7 mouse cellular contexts compared by ENCODE assay signal in genomic region chr3:107758176-107758575, GRCm38 (mm10). TPM values are rescaled to one million over a fixed set of nuclear protein-coding genes. Genes with fewer than 3 reads are reported as not detected.
DNase-seq lines count a peak whose midpoint lies in the region; ATAC-seq and TF ChIP-seq lines count a peak whose summit lies in the region.

No protein-coding gene starts in this region.

- no peak overlapping the region for H3K9ac ChIP-seq in kidney, postnatal 0 days (ENCODE audit: low read depth, low read length)
- peak overlapping the region; percentile 97 for H3K9ac ChIP-seq in embryonic facial prominence, embryonic 13.5 days
- 0 out of 2 replicates have a peak overlapping the region, but pooled peaks have one; percentile 1 for H3K9ac ChIP-seq in hindbrain, embryonic 15.5 days
- no peak overlapping the region for H3K9ac ChIP-seq in midbrain, embryonic 16.5 days (ENCODE audit: low read depth, low read length)

- no peak for TF ChIP-seq CTCF in kidney, postnatal 0 days (IDR thresholded peaks at IDR 0.05; ENCODE audit: low read depth)

- peaks cover 18% of the 10 kb centered on the region for H3K4me1 ChIP-seq in kidney, postnatal 0 days (replicated peaks; ENCODE audit: insufficient read depth, low read length)
- peaks cover 28% of the 10 kb centered on the region for H3K4me1 ChIP-seq in embryonic facial prominence, embryonic 13.5 days
- H3K4me1 ChIP-seq in hindbrain, embryonic 15.5 days (replicated peaks), result peaks cover 34% of the 10 kb centered on the region
- H3K4me1 ChIP-seq in midbrain, embryonic 16.5 days (ENCODE audit: control insufficient read depth, insufficient read depth, low read length), result peaks cover 19% of the 10 kb centered on the region

- no peaks in the 10 kb centered on the region; the same call in 1 of the 2 replicates for H3K36me3 ChIP-seq in kidney, postnatal 0 days (ENCODE audit: insufficient read depth, low read length)
- peaks cover 24% of the 10 kb centered on the region for H3K36me3 ChIP-seq in embryonic facial prominence, embryonic 13.5 days
- H3K36me3 ChIP-seq in hindbrain, embryonic 15.5 days, result no peaks in the 10 kb centered on the region
- H3K36me3 ChIP-seq in midbrain, embryonic 16.5 days (ENCODE audit: control insufficient read depth, insufficient read depth, low read length), result no peaks in the 10 kb centered on the region

- intact Hi-C loops in left cerebral cortex, postnatal 25 days (cut with DNase I), result loop anchor here (2.0 kb wide), 1 partner anchor 105 kb away; no protein-coding TSS in a partner anchor

- no peak for DNase-seq in kidney, postnatal 0 days (ENCODE audit: low spot score)
- DNase-seq in kidney, adult 18-20 months, result no peak
- no peak for DNase-seq in left cerebral cortex, adult 9 months (ENCODE audit: low spot score in 2 of 2)
- DNase-seq in left cerebral cortex, postnatal 25 days (ENCODE audit: low spot score in 2 of 2), result no peak

- no peak overlapping the region for H3K27ac ChIP-seq in kidney, postnatal 0 days
- H3K27ac ChIP-seq in embryonic facial prominence, embryonic 13.5 days, result no peak overlapping the region
- H3K27ac ChIP-seq in hindbrain, embryonic 15.5 days (replicated peaks), result no peak overlapping the region
- H3K27ac ChIP-seq in midbrain, embryonic 16.5 days (ENCODE audit: low read length), result no peak overlapping the region

- WGBS in kidney, postnatal 0 days, result 57% methylated on average over 2 of the region's 2 CpGs
- 56% methylated on average over 2 of the region's 2 CpGs for WGBS in embryonic facial prominence, embryonic 13.5 days
- 79% methylated on average over 2 of the region's 2 CpGs for WGBS in hindbrain, embryonic 15.5 days
- WGBS in midbrain, embryonic 16.5 days, result 91% methylated on average over 2 of the region's 2 CpGs

- H3K4me3 ChIP-seq in kidney, postnatal 0 days (replicated peaks; ENCODE audit: low read depth, low read length), result peak overlapping the region; percentile 58; the same call in 1 of the 2 replicates
- H3K4me3 ChIP-seq in embryonic facial prominence, embryonic 13.5 days, result peak overlapping the region; percentile 78; the same call in 1 of the 2 replicates
- H3K4me3 ChIP-seq in hindbrain, embryonic 15.5 days, result peak overlapping the region; percentile 47
- no peak overlapping the region for H3K4me3 ChIP-seq in midbrain, embryonic 16.5 days (ENCODE audit: low read depth, low read length)

- no peaks in the 10 kb centered on the region for H3K9me3 ChIP-seq in kidney, postnatal 0 days (replicated peaks; ENCODE audit: low read length)
- H3K9me3 ChIP-seq in embryonic facial prominence, embryonic 13.5 days, result no peaks in the 10 kb centered on the region
- no peaks in the 10 kb centered on the region for H3K9me3 ChIP-seq in hindbrain, embryonic 15.5 days
- H3K9me3 ChIP-seq in midbrain, embryonic 16.5 days (replicated peaks; ENCODE audit: control insufficient read depth, low read length, poor library complexity, severe bottlenecking), result no peaks in the 10 kb centered on the region

- ATAC-seq in kidney, postnatal 0 days (replicated peaks; ENCODE audit: low FRiP score, low read depth), result no peak
- no peak for ATAC-seq in embryonic facial prominence, embryonic 13.5 days (ENCODE audit: insufficient number of reproducible peaks, insufficient read depth, low FRiP score, low TSS enrichment, low read depth)
- no peak for ATAC-seq in hindbrain, embryonic 15.5 days (ENCODE audit: low FRiP score, low read depth)
- no peak for ATAC-seq in midbrain, embryonic 16.5 days

- H3K27me3 ChIP-seq in kidney, postnatal 0 days (ENCODE audit: insufficient read depth, low read length), result no peaks in the 10 kb centered on the region
- H3K27me3 ChIP-seq in embryonic facial prominence, embryonic 13.5 days, result no peaks in the 10 kb centered on the region
- H3K27me3 ChIP-seq in hindbrain, embryonic 15.5 days, result no peaks in the 10 kb centered on the region
- no peaks in the 10 kb centered on the region for H3K27me3 ChIP-seq in midbrain, embryonic 16.5 days (ENCODE audit: control insufficient read depth, insufficient read depth, low read depth, low read length)

- H3K4me2 ChIP-seq in kidney, postnatal 0 days (ENCODE audit: low read length), result peak overlapping the region; percentile 93
- peak overlapping the region; percentile 84 for H3K4me2 ChIP-seq in embryonic facial prominence, embryonic 13.5 days
- peak overlapping the region; percentile 94 for H3K4me2 ChIP-seq in hindbrain, embryonic 15.5 days
- peak overlapping the region; percentile 90 for H3K4me2 ChIP-seq in midbrain, embryonic 16.5 days (ENCODE audit: low read length)

RNA-seq across cellular contexts. Expression of gene Csf1, which starts 2.1 kb away (rescaled TPM):
- 7.8 and 8.7 TPM in 2 replicates for polyA plus RNA-seq in kidney, postnatal 0 days (2015; fragmentation: Nextera tagmentation; extraction: Ambion mirVana)
- polyA plus RNA-seq in embryonic facial prominence, embryonic 13.5 days (2015; fragmentation: Nextera tagmentation; extraction: Ambion mirVana), result 9.7 and 9.8 TPM in 2 replicates
- polyA plus RNA-seq in hindbrain, embryonic 15.5 days (2015; fragmentation: Nextera tagmentation; extraction: Ambion mirVana), result 7.9 and 8.3 TPM in 2 replicates
- 6.0 and 6.3 TPM in 2 replicates for polyA plus RNA-seq in midbrain, embryonic 16.5 days (2015; fragmentation: Nextera tagmentation; extraction: Ambion mirVana)
- 10 to 100 TPM; 10.7 to 11.2 TPM for total RNA-seq in left cerebral cortex, postnatal 25 days (2021)

Comparison
In these comparisons a context has a peak if more than half of its experiments do, and no peak if none do; other contexts are left out.
1. H3K9ac ChIP-seq: peak in embryonic facial prominence, embryonic 13.5 days (single experiment) and hindbrain, embryonic 15.5 days (single experiment); none in kidney, postnatal 0 days (single experiment) and midbrain, embryonic 16.5 days (single experiment).
2. Peak in every context shown above with its lines, with median percentiles within 50 percentile points of each other: H3K4me2 ChIP-seq.